Mouse (Mus musculus) liver, embryonic 15.5 days (tissue): ENCODE measurements around the gene Wwtr1. TPM values are rescaled to one million over a fixed set of nuclear protein-coding genes. Genes with fewer than 3 reads are reported as not detected.

Experiments
- ATAC-seq: fragments of 200-750 bp; cut with Nextera tagmentation; 2 replicates; pipeline ENCODE4 v1.8.0; 2017; ENCODE audit warnings: moderate number of reproducible peaks, mild to moderate bottlenecking, moderate library complexity; ENCODE audit not compliant: insufficient read depth
- H3K27ac ChIP-seq: fragments of 300-500 bp; sonication (generic); replicated peaks from 2 replicates; pipeline ENCODE4 v1.5.1; 2015; ENCODE audit warnings: mild to moderate bottlenecking, inconsistent platforms
- H3K27me3 ChIP-seq: fragments of 300-500 bp; sonication (generic); 2 replicates; pipeline ENCODE4 v1.6.1; 2015; ENCODE audit warnings: mild to moderate bottlenecking, inconsistent platforms
- H3K36me3 ChIP-seq: fragments of 300-500 bp; sonication (generic); replicated peaks from 2 replicates; pipeline ENCODE4 v1.6.1; 2015; ENCODE audit warnings: moderate library complexity, mild to moderate bottlenecking, inconsistent platforms
- H3K4me1 ChIP-seq: fragments of 300-500 bp; sonication (generic); replicated peaks from 2 replicates; pipeline ENCODE4 v1.6.1; 2015; ENCODE audit warnings: inconsistent platforms
- H3K4me2 ChIP-seq: fragments of 300-500 bp; sonication (generic); 2 replicates; pipeline ENCODE4 v1.6.1; 2015; ENCODE audit warnings: moderate library complexity, mild to moderate bottlenecking, inconsistent platforms
- H3K4me3 ChIP-seq: fragments of 300-500 bp; sonication (generic); replicated peaks from 2 replicates; pipeline ENCODE4 v1.5.1; 2015; ENCODE audit warnings: mild to moderate bottlenecking, inconsistent platforms
- H3K9ac ChIP-seq: fragments of 300-500 bp; sonication (generic); 2 replicates; pipeline ENCODE4 v1.6.1; 2015; ENCODE audit warnings: moderate library complexity, mild to moderate bottlenecking, inconsistent platforms
- H3K9me3 ChIP-seq: fragments of 300-500 bp; sonication (generic); replicated peaks from 2 replicates; pipeline ENCODE4 v1.6.1; 2016; ENCODE audit warnings: inconsistent platforms
- WGBS: fragments of 180-500 bp; shearing (Covaris S2); methylation state at CpG from one replicate; pipeline ENCODE4 v1.1.7; 2015; ENCODE audit warnings: mixed read lengths; ENCODE audit not compliant: insufficient replicate concordance; 5-methylcytosine and 5-hydroxymethylcytosine counted together
- polyA plus RNA-seq: library from polyadenylated mRNA; unstranded; fragments of >200 nt; fragmentation: Nextera tagmentation; extraction: Ambion mirVana; gene quantifications from 2 replicates; pipeline ENCODE4 v1.2.1, GENCODE M21; 2015

Gene Wwtr1
- polyA plus RNA-seq, 1 experiment from 2014 or later: 1.5 TPM

- Histone ChIP-seq H3K9ac (no peak overlapping the region), H3K9me3 (no peaks in the 10 kb centered on the region), H3K4me3 (no peak overlapping the region), H3K36me3 (no peaks in the 10 kb centered on the region), H3K27ac (no peak overlapping the region), H3K27me3 (no peaks in the 10 kb centered on the region), H3K4me2 (no peak overlapping the region), H3K4me1 (no peaks in the 10 kb centered on the region)
- ATAC-seq: no peak
- 60% methylated on average over 18 of the region's 18 CpGs for WGBS
Observed at GRCm38 (mm10) chr3:57511816-57512586, 63.7 kb downstream of the Wwtr1 start.

- no peaks in the 10 kb centered on the region for H3K27me3 ChIP-seq
- no peaks in the 10 kb centered on the region for H3K4me1 ChIP-seq
- no peak overlapping the region for H3K27ac ChIP-seq
- no peak for ATAC-seq
- no peak overlapping the region for H3K4me3 ChIP-seq
- H3K9me3 ChIP-seq: no peaks in the 10 kb centered on the region
- no peak overlapping the region for H3K9ac ChIP-seq
- WGBS: 47% methylated on average over 7 of the region's 7 CpGs
- no peak overlapping the region for H3K4me2 ChIP-seq
- H3K36me3 ChIP-seq: no peaks in the 10 kb centered on the region
Observed at GRCm38 (mm10) chr3:57509945-57510675, 65.6 kb downstream of the Wwtr1 start.

- Histone ChIP-seq H3K27me3 (no peaks in the 10 kb centered on the region), H3K27ac (no peak overlapping the region), H3K9me3 (no peaks in the 10 kb centered on the region), H3K9ac (no peak overlapping the region), H3K4me3 (no peak overlapping the region), H3K4me2 (no peak overlapping the region), H3K36me3 (no peaks in the 10 kb centered on the region), H3K4me1 (no peaks in the 10 kb centered on the region)
- ATAC-seq: no peak
- 72% methylated on average over 10 of the region's 10 CpGs for WGBS
Observed at GRCm38 (mm10) chr3:57505991-57506390, 69.7 kb downstream of the Wwtr1 start.

- no peaks in the 10 kb centered on the region for H3K4me1 ChIP-seq
- no peak overlapping the region for H3K4me3 ChIP-seq
- no peaks in the 10 kb centered on the region for H3K36me3 ChIP-seq
- ATAC-seq: no peak
- H3K27me3 ChIP-seq: no peaks in the 10 kb centered on the region
- no peak overlapping the region for H3K4me2 ChIP-seq
- no peaks in the 10 kb centered on the region for H3K9me3 ChIP-seq
- H3K27ac ChIP-seq: no peak overlapping the region
- no peak overlapping the region for H3K9ac ChIP-seq
- 13% methylated on average over 2 of the region's 2 CpGs for WGBS
Observed at GRCm38 (mm10) chr3:57504756-57505155, 71.0 kb downstream of the Wwtr1 start.

GRCm38 (mm10) chr3:57501596-57502220 lies 74.0 kb downstream of the Wwtr1 start:
- Histone ChIP-seq H3K9ac (no peak overlapping the region), H3K4me1 (no peaks in the 10 kb centered on the region), H3K4me3 (no peak overlapping the region), H3K27me3 (no peaks in the 10 kb centered on the region), H3K9me3 (no peaks in the 10 kb centered on the region), H3K4me2 (no peak overlapping the region), H3K27ac (no peak overlapping the region), H3K36me3 (no peaks in the 10 kb centered on the region)
- ATAC-seq: no peak
- WGBS: 62% methylated on average over 10 of the region's 10 CpGs

GRCm38 (mm10) chr3:57500846-57501245 lies 74.9 kb downstream of the Wwtr1 start:
- H3K9me3 ChIP-seq: no peaks in the 10 kb centered on the region
- no peak overlapping the region for H3K9ac ChIP-seq
- no peaks in the 10 kb centered on the region for H3K36me3 ChIP-seq
- H3K4me1 ChIP-seq: no peaks in the 10 kb centered on the region
- no peaks in the 10 kb centered on the region for H3K27me3 ChIP-seq
- WGBS: 67% methylated on average over 9 of the region's 9 CpGs
- no peak overlapping the region for H3K4me2 ChIP-seq
- H3K27ac ChIP-seq: no peak overlapping the region
- ATAC-seq: no peak
- H3K4me3 ChIP-seq: no peak overlapping the region

- Histone ChIP-seq H3K36me3 (no peaks in the 10 kb centered on the region), H3K9ac (no peak overlapping the region), H3K4me2 (no peak overlapping the region), H3K27ac (no peak overlapping the region), H3K27me3 (no peaks in the 10 kb centered on the region), H3K4me1 (no peaks in the 10 kb centered on the region), H3K9me3 (no peaks in the 10 kb centered on the region), H3K4me3 (no peak overlapping the region)
- 50% methylated on average over 1 of the region's 1 CpGs for WGBS
- ATAC-seq: no peak
Observed at GRCm38 (mm10) chr3:57497791-57498190, 77.9 kb downstream of the Wwtr1 start.

- Histone ChIP-seq H3K4me3 (no peak overlapping the region), H3K4me1 (no peaks in the 10 kb centered on the region), H3K9ac (no peak overlapping the region), H3K27ac (no peak overlapping the region), H3K27me3 (no peaks in the 10 kb centered on the region), H3K36me3 (no peaks in the 10 kb centered on the region), H3K9me3 (no peaks in the 10 kb centered on the region), H3K4me2 (no peak overlapping the region)
- no peak for ATAC-seq
- WGBS: 57% methylated on average over 2 of the region's 2 CpGs
Observed at GRCm38 (mm10) chr3:57496428-57496827, 79.3 kb downstream of the Wwtr1 start.

- no peak for ATAC-seq
Observed at GRCm38 (mm10) chr3:57487455-57488153, 88.1 kb downstream of the Wwtr1 start.

GRCm38 (mm10) chr3:57486068-57486467 lies 89.6 kb downstream of the Wwtr1 start:
- H3K4me1 ChIP-seq: no peaks in the 10 kb centered on the region
- ATAC-seq: no peak
- H3K27me3 ChIP-seq: no peaks in the 10 kb centered on the region
- no peak overlapping the region for H3K4me2 ChIP-seq
- H3K4me3 ChIP-seq: no peak overlapping the region
- no peak overlapping the region for H3K27ac ChIP-seq
- WGBS: 68% methylated on average over 4 of the region's 4 CpGs
- no peak overlapping the region for H3K9ac ChIP-seq
- H3K36me3 ChIP-seq: no peaks in the 10 kb centered on the region
- no peaks in the 10 kb centered on the region for H3K9me3 ChIP-seq

More at GRCm38 (mm10) chr3:57487455-57488153, 88.1 kb downstream of the Wwtr1 start:
- no peaks in the 10 kb centered on the region for H3K4me1 ChIP-seq
- no peak overlapping the region for H3K9ac ChIP-seq
- no peaks in the 10 kb centered on the region for H3K9me3 ChIP-seq
- WGBS: 46% methylated on average over 8 of the region's 8 CpGs
- H3K27me3 ChIP-seq: no peaks in the 10 kb centered on the region
- no peaks in the 10 kb centered on the region for H3K36me3 ChIP-seq
- H3K27ac ChIP-seq: no peak overlapping the region
- no peak overlapping the region for H3K4me2 ChIP-seq
- H3K4me3 ChIP-seq: no peak overlapping the region

GRCm38 (mm10) chr3:57481981-57482380 lies 93.7 kb downstream of the Wwtr1 start:
- no peak overlapping the region for H3K4me3 ChIP-seq
- ATAC-seq: no peak
- 61% methylated on average over 5 of the region's 5 CpGs for WGBS

More at GRCm38 (mm10) chr3:57481981-57482380, 93.7 kb downstream of the Wwtr1 start:
- Histone ChIP-seq H3K4me1 (no peaks in the 10 kb centered on the region), H3K27me3 (no peaks in the 10 kb centered on the region), H3K27ac (no peak overlapping the region), H3K9me3 (no peaks in the 10 kb centered on the region), H3K9ac (no peak overlapping the region), H3K4me2 (no peak overlapping the region), H3K36me3 (no peaks in the 10 kb centered on the region)
